Mouse (Mus musculus): ENCODE measurements around the gene Arhgap31.

Arhgap31 gene

GRCm38 (mm10) chr16:38549479-38550396 is 163.3 kb downstream of the Arhgap31 start, which contains the start of gene Poglut1:
TSS of gene Poglut1 (minus strand) at chr16:38550258.
- peak; percentile 79 for DNase-seq (ENCODE audit: low read depth, low spot score)
